Mouse (Mus musculus) adrenal gland, postnatal 25 days (tissue): ENCODE data around the gene Shb. TPM values are rescaled to one million over a fixed set of nuclear protein-coding genes. Genes with fewer than 3 reads are reported as not detected.
"Not testable (repeated sequence)": the region's sequence is repeated elsewhere in the genome, so short reads cannot be mapped to it uniquely, and the experiment has no call there.

Experiments
- DNase-seq: peaks from one replicate; pipeline ENCODE4 v3.0.0; 2021; ENCODE audit warnings: mixed read lengths
- microRNA-seq, 2 experiments: library from miRNA; unstranded; fragments of <30 nt; microRNA quantifications; one replicate each; pipeline ENCODE4 v1.2.0; 2021
- total RNA-seq: library from RNA; stranded (reverse); gene quantifications from 2 replicates; pipeline ENCODE4 v1.2.3, GENCODE M21; 2021

Shb gene
- total RNA-seq, 1 experiment from 2014 or later: 88.4 TPM

- DNase-seq: no peak
These were observed 139.7 kb downstream of the Shb start for GRCm38 (mm10) chr4:45392572-45392971.

GRCm38 (mm10) chr4:45392099-45392498 lies 140.2 kb downstream of the Shb start:
- DNase-seq: no peak

- DNase-seq: not testable (repeated sequence)
These were observed 145.0 kb downstream of the Shb start for GRCm38 (mm10) chr4:45387296-45387695.

- not testable (repeated sequence) for DNase-seq
These were observed 150.1 kb downstream of the Shb start for GRCm38 (mm10) chr4:45382133-45382532.

- DNase-seq: not testable (repeated sequence)
These were observed 151.2 kb downstream of the Shb start for GRCm38 (mm10) chr4:45380903-45381580.

GRCm38 (mm10) chr4:45376573-45376972 lies 155.7 kb downstream of the Shb start:
- DNase-seq: no peak

GRCm38 (mm10) chr4:45374879-45375278 lies 157.4 kb downstream of the Shb start:
- DNase-seq: no peak

Small RNAs within 50 kb of the gene (microRNA-seq; reads per million reads assigned to microRNA genes)
- gene Gm22518 (0 reads per million in 2 experiments), gene Gm25692 (0 reads per million in 2 experiments)

Other genes with a start within 250 kb of the Shb start
- gene Trmt10b, start 235.3 kb downstream of the Shb start, total RNA-seq: 10.2 and 14.9 TPM in 2 replicates
- gene Dcaf10, start 190.4 kb downstream of the Shb start, total RNA-seq: 27.0 and 27.1 TPM in 2 replicates
- gene Exosc3, start 189.7 kb downstream of the Shb start, total RNA-seq: 31.9 and 32.7 TPM in 2 replicates
- gene Slc25a51, start 123.7 kb downstream of the Shb start, total RNA-seq: 376 and 405 TPM in 2 replicates